Mouse (Mus musculus) left cerebral cortex, adult 18-20 months (tissue): ENCODE results near the gene Zbtb16. TPM values are rescaled to one million over a fixed set of nuclear protein-coding genes. Genes with fewer than 3 reads are reported as not detected.

Experiments used
- DNase-seq, 2 experiments: peaks; one replicate each; pipeline ENCODE4 v3.0.0; 2021 to 2022; ENCODE audit warnings: low spot score in 2 of 2, mixed read lengths in 1 of 2
- long read RNA-seq, 2 experiments: library from polyadenylated mRNA; stranded (forward); transcript quantifications; one replicate each; pipeline ENCODE4 v2.0.0; 2021
- total RNA-seq, 2 experiments: library from RNA; stranded (reverse); gene quantifications; 2 replicates each; pipeline ENCODE4 v1.2.3; 2021

The Zbtb16 gene
- 10 to 100 TPM; 63.6 to 86.3 TPM for total RNA-seq
- long read RNA-seq, experiment 1, full-length matches to known transcripts: 1 of 11 reads
- long read RNA-seq, experiment 1, partial matches to known transcripts: 1 of 11 reads
- long read RNA-seq, experiment 1, other reads (novel, unspliced or antisense): 9 of 11 reads
- long read RNA-seq, experiment 2, partial matches to known transcripts: 1 of 5 reads
- long read RNA-seq, experiment 2, other reads (novel, unspliced or antisense): 4 of 5 reads

DNA sequence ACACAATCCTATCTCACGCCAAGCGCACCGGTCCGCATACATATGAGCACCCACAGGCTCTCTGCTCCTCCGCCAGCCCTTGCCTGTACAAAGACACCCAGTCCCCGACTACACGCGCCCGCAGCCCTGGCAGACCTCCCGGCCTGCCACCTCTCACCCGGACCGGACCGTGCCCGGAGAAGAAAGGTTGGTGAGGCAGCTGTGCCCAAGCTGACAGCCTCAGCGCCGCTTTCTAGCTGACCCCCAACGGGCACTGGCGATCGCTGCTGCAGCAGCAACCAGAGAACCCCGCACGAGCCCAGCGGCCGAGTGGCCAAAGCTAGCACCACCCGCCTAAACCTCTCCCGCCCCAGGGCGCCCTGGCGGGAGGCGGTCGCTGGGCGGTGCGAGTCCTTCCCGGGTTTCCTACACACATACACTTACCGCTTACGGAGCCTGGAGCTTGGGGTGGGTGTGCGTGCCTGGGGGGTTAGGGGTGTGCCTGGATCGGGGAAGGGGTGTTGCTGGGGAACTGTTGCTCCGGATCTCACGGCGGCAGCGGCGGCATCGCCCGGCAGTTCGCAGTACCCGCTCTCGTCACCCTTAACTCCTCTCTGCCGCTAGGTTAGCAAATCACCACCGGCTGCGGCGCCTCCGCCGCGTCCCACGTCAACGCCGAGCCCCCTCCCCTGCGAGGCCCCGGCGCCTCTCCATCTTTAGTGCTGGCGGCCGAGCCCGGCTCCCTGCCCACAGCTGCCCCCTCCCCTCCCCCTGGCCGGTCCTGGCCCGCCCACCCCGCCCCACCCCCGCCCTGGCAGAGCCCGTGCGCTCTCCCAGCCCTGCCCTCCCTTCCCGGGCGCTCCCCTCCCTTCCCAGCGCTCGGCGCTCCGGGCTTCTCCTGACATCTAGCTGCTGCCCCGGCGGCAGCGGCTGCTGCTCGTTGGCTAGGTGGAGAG lies at the start of gene Zbtb16:
Gene Zbtb16, minus strand, starts transcription at position 592 of the 935 bp plus-strand sequence.
- DNase-seq: peak; percentile 76 to 86

GRCm38 (mm10) chr9:48872896-48873295 lies 36.9 kb upstream of the Zbtb16 start:
- DNase-seq: no peak

DNA sequence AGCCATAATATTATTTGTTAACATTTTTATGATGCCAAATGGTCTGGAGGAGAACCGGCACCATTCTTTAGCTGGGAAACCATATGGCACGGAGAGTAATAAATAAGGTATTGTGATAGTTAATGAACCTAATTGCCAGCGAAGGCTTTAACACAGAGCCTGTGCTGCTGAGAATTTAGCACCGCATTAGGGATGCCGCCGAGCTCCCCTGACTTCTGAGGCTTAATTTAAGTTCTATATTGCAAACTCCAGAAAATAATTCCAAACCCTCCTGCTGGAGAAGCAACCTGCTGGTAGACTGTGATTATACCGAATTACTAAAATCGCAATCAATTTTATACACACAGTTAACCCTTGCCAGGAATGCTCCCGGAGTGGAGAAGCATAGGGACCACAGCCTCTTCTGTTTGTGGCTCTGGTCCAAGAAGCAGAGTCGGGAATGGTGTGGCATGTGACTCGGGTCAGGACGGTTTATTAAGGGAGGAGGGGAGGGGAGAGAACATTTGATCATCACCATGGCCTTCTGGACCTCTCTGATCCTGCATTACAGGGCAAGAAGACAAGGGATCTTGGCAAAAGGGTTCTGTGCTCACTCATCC lies 30.6 kb upstream of the Zbtb16 start:
- DNase-seq: no peak

GRCm38 (mm10) chr9:48865235-48865634 lies 29.2 kb upstream of the Zbtb16 start:
- DNase-seq: no peak

DNA sequence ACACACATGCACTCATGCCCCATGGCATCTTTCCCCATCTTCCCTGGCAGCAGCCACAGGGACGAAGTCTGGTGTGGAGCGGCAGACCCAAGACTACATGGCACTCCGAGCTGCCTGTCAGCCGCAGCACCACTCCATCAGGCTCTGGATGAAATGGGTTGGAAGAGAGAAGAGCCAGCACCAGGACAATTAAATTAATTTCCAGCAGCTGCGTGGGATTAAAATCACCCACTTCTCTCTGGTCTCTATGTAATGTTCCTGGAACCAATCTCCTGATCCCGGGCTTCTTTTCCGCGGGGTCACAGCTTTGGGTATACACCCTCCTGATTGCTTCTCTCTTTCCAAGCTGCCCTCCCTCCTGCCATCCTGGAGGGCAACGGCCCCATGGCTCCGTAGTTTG lies 25.5 kb upstream of the Zbtb16 start:
- DNase-seq: no peak

DNA sequence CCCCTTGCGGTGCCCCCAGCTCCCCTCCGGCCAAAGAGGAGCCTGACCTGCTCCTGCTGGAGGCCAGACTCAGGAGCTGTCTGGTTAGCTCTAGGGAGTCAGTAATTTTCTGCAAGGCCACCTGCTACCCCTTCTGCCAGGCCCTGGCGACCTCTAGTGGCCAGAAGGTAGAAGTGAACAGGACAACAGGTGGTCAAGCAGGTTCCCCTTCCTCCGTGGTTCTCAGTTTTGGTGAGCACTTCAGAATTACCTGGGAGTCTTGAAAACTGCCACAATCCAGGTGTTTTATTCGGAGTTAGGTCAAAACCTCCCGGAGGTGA lies 24.5 kb upstream of the Zbtb16 start:
- DNase-seq: peak; percentile 65 to 76

GRCm38 (mm10) chr9:48859828-48860525 lies 24.0 kb upstream of the Zbtb16 start:
- DNase-seq: no peak

- DNase-seq: no peak
Observed at GRCm38 (mm10) chr9:48857944-48858343, 21.9 kb upstream of the Zbtb16 start.

DNA sequence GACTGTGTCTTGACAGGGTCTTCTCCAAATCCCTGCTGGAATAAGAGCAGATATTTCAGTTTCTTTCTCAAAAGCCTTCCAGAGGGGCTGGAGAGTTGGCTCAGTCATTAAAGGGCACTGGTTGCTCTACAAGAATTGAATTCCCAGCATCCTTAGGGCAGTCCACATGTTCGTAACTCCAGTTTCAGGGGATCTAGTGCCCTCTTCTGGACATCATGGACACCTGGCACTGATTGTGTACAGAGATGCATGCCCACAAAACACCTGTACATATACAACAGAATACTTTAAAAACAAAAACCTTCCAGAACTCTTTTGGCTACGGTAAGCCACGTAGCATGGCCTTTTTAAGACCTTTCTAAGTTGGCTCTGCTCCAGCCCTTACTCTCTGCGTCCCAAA lies 20.2 kb upstream of the Zbtb16 start:
- DNase-seq: no peak

DNA sequence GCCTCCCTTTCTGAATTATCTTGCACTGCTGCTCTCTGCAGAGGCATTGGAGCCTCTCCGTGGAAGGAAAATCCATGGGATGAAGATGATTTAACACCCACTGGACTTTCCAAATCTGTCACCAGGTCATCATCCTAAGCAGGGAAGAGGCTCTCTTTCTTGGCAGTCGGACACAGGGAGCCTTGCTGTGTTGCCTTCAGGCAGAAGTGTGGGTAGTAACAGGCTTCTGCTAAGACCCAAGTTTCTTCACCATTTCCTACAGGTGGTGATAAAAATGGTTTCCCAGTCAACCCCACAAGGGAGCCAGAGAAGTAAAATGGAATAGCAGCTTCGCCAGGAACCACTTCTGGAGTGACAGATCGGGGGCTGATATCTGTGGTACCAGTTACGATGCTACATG lies 13.5 kb upstream of the Zbtb16 start:
- no peak for DNase-seq

GRCm38 (mm10) chr9:48839568-48839967 lies 3.5 kb upstream of the Zbtb16 start:
- DNase-seq: no peak

DNA sequence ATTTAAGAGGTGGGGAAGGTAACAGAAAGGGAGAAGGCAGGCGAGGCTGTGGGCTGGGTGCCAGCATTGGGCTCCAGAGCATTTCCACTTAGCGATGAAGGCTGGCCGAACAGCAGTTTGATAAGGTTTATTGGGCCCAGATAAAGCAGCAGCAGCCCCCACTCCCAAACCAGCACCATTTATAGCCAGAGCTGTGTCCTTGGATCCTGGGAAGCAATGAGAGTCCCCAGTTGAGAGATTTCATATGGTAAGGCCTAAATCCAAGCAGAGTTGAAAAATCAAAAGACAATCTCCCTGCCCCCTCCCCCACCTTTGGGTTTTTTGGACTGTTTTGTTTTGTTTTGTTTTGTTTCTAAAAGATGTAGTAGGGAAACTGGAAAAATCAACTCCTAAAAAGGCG lies 2.3 kb upstream of the Zbtb16 start:
- DNase-seq: no peak

DNA sequence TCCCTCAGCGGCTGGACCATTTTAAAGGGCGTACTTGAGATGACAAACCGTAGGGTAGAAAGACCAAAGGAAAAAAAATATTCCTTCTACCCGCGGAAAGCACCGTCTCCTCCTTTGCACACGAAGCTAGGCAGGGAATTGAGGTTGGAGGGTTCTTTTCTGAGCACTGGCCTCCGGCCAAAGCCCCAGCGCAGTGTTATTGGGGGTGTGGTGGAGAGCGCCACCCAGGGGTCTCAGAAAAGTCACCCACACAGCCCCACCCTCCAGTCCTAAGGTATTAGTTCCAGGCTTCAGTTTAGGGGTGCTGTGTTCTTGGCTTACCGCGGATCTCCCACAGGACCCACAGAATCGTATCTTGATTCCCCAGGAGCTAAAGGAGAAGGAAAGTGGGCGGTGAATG lies 1.2 kb upstream of the Zbtb16 start:
- DNase-seq: no peak

DNA sequence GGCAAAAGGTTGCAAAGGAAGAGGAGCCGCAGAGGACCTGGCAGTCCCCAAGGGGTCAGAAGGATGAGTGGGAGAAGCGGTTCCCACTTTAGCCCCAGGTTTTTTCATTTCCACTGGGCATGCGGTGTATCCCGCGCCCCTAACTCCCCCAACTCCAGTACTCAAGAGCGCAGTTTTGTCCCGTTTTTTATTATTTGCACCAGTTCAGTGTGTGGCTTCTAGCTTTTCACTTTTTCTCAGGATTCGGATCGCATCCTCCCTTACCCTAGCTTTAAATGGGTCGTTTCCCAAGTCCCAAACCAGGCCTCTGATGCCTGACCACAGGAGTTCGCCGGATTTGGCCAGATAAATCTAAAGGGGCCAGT lies 526 bp upstream of the Zbtb16 start:
- DNase-seq: no peak

GRCm38 (mm10) chr9:48834541-48835411 lies 1.2 kb downstream of the Zbtb16 start:
- peak in 1 of 2 experiments; percentile 65 for DNase-seq

DNA sequence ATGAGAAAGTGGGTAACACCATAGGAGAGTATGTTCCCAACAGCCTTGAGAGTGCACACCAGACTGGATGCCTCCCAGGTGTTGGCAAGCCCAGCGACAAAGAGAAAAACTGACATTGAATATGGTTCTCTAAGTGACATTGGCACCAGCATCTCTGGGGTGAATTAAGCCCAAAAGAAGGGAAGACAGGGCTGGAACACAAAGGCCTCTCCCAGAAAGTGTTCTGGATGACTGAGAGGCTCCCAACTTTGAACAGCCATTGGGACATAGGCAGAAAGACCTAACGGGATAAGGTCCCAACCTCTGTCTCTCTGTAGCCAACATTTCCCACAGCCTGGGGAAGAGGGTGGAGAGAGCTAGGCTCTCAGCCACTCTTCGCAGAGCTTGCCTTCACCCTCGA lies 2.0 kb downstream of the Zbtb16 start:
- no peak for DNase-seq

DNA sequence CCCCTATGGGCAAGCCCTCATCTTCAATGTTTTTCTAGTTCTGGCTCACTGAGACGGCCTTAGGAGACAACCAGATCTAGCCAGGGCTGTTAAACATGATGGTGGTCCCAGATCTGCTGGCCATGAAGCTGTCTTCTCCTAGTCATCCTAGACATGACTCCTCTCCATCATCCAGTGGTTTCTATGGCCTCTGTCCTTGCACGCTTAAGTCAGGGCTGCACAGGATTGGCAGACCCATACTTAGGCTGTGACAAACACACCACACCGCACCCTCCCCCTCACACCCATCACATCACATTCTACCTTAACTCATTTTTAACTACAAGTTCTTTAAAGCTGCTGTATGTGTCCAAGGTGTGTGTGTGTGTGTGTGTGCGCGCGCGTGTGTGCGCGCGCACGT lies 2.5 kb downstream of the Zbtb16 start:
- no peak for DNase-seq

DNA sequence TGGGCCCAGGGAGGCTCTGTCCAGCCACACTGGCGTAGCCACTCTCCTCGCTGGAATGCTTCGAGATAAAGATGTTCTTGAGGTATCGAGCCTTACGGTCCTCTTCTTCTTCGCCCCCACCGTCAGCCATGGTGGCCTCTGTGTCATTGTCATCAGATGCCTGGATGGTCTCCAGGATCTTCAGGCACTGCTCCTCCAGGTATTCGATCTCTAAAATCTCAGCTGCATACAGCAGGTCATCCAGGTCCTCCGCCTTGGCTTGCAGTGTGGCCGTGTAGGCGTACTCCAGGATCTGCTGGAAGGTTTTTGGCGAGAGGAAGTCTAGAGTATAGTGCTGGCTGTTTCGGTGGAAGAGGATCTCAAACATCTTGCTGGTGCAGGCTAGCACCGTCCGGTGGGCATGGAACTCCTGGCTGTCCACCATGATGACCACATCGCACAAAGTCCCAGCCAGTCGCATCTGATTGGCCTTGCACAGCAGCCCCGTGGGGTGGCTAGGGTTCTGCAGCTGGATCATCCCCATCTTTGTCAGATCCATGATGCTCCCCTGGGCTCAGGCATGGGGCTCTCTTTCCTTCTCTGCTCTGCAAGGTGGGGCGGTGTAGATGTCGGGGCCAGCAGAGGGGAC lies 3.4 kb downstream of the Zbtb16 start:
- no peak for DNase-seq

DNA sequence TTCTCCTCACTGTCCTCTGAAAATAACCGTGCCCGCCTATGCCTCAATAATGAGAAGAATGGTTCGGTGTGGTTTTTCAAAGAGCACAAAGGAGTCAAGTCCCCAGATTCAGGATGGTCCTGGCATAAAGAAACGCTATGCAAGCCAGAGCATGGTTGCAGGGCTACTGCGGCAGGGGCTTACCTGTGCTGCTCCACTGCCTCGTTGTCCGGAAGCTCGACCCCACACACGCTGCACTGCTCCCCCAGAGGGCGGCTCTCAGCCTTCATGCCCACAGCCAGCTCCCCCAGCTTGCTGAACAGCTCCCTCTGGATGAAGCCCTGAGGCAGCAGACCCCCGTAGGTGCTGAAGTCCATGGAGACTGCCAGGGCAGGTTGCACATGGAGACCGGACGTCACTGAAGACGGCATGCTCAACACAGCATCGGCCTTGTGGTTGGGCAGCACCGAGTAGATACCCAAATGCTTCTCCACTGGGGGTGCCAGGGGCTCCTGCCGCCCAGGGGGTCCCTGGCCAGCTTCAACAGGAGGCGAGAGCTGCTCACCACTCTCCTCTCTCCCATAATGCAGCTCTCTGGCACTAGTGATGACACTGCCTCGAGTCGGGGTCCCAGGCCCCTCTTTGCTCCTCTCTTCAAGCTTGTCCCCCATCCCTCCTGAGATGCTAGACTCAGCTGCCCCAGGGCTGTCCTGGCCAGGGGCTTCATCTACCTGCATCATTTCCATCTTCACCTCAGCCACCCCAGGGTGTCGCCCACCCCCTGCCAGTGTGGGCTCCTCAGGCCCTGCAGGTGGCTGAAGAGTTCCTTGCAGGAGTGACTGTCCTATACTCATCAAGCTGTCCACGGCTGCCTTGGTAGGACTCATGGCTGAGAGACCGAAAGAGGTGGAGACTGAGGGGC lies 4.2 kb downstream of the Zbtb16 start:
- no peak for DNase-seq
